In genomic region chr14:55618486-55619195, GRCm38 (mm10) we compare ENCODE assay signal across 8 mouse cellular contexts. TPM values are rescaled to one million over a fixed set of nuclear protein-coding genes. Genes with fewer than 3 reads are reported as not detected.
DNase-seq lines count a peak whose midpoint lies in the region; ATAC-seq and TF ChIP-seq lines count a peak whose summit lies in the region.

No protein-coding gene starts in this region.

- H3K4me1 ChIP-seq in embryonic facial prominence, embryonic 13.5 days = peaks cover 6% of the 10 kb centered on the region; the same call in 1 of the 2 replicates
- H3K4me1 ChIP-seq in intestine, postnatal 0 days (replicated peaks; ENCODE audit: control insufficient read depth, insufficient read depth, low read length) = 0 out of 2 replicates have a peak, but pooled peaks cover 4% of the 10 kb centered on the region
- 0 out of 2 replicates have a peak, but pooled peaks cover 4% of the 10 kb centered on the region for H3K4me1 ChIP-seq in neural tube, embryonic 13.5 days (replicated peaks)

- H3K27ac ChIP-seq in embryonic facial prominence, embryonic 13.5 days = no peak overlapping the region
- H3K27ac ChIP-seq in intestine, postnatal 0 days (ENCODE audit: low read depth, low read length) = no peak overlapping the region
- H3K27ac ChIP-seq in neural tube, embryonic 13.5 days (replicated peaks) = peak overlapping the region; percentile 30; the same call in 1 of the 2 replicates

- H3K9ac ChIP-seq in embryonic facial prominence, embryonic 13.5 days = peak overlapping the region; percentile 46; the same call in 1 of the 2 replicates
- peak overlapping the region; percentile 40 for H3K9ac ChIP-seq in intestine, postnatal 0 days (ENCODE audit: low read depth, low read length)
- H3K9ac ChIP-seq in neural tube, embryonic 13.5 days = peak overlapping the region; percentile 57

- H3K27me3 ChIP-seq in embryonic facial prominence, embryonic 13.5 days = no peaks in the 10 kb centered on the region
- H3K27me3 ChIP-seq in intestine, postnatal 0 days (replicated peaks; ENCODE audit: control insufficient read depth, insufficient read depth, low read length) = no peaks in the 10 kb centered on the region
- H3K27me3 ChIP-seq in neural tube, embryonic 13.5 days = no peaks in the 10 kb centered on the region

- H3K36me3 ChIP-seq in embryonic facial prominence, embryonic 13.5 days = peaks cover under 1% of the 10 kb centered on the region; the same call in 1 of the 2 replicates
- peaks cover 2% of the 10 kb centered on the region; the same call in 1 of the 2 replicates for H3K36me3 ChIP-seq in intestine, postnatal 0 days (ENCODE audit: control insufficient read depth, insufficient read depth)
- 0 out of 2 replicates have a peak, but pooled peaks cover 4% of the 10 kb centered on the region for H3K36me3 ChIP-seq in neural tube, embryonic 13.5 days

- DNase-seq in spleen, postnatal 10 days (ENCODE audit: low spot score in 2 of 2) = peak; percentile 35 to 40
- DNase-seq in spleen, postnatal 14 days (ENCODE audit: low spot score in 2 of 2) = no peak
- no peak for DNase-seq in layer of hippocampus, adult 11-12 months (ENCODE audit: low spot score)
- no peak for DNase-seq in urinary bladder, postnatal 14 days (ENCODE audit: low spot score)

- no peak for ATAC-seq in embryonic facial prominence, embryonic 13.5 days (ENCODE audit: insufficient number of reproducible peaks, insufficient read depth, low FRiP score, low TSS enrichment, low read depth)
- no peak for ATAC-seq in intestine, postnatal 0 days
- ATAC-seq in neural tube, embryonic 13.5 days (ENCODE audit: low read depth) = peak; percentile 76; the same call in 1 of the 2 replicates
- no peak for ATAC-seq in inflammation-experienced regulatory T-cells, adult 6 months

- H3K9me3 ChIP-seq in embryonic facial prominence, embryonic 13.5 days = no peaks in the 10 kb centered on the region
- no peaks in the 10 kb centered on the region for H3K9me3 ChIP-seq in intestine, postnatal 0 days (ENCODE audit: control insufficient read depth)
- H3K9me3 ChIP-seq in neural tube, embryonic 13.5 days = no peaks in the 10 kb centered on the region

- TF ChIP-seq CTCF in intestine, postnatal 0 days (IDR thresholded peaks at IDR 0.05; ENCODE audit: low read depth) = no peak

- H3K4me3 ChIP-seq in embryonic facial prominence, embryonic 13.5 days = peak overlapping the region; percentile 11
- H3K4me3 ChIP-seq in intestine, postnatal 0 days (ENCODE audit: low read depth, low read length) = peak overlapping the region; percentile 34
- H3K4me3 ChIP-seq in neural tube, embryonic 13.5 days = peak overlapping the region; percentile 36

- 41% methylated on average over 22 of the region's 22 CpGs for WGBS in embryonic facial prominence, embryonic 13.5 days
- 26% methylated on average over 22 of the region's 22 CpGs for WGBS in intestine, postnatal 0 days
- WGBS in neural tube, embryonic 13.5 days = 57% methylated on average over 22 of the region's 22 CpGs

- H3K4me2 ChIP-seq in embryonic facial prominence, embryonic 13.5 days = peak overlapping the region; percentile 44
- peak overlapping the region; percentile 59 for H3K4me2 ChIP-seq in intestine, postnatal 0 days (replicated peaks; ENCODE audit: low read depth)
- peak overlapping the region; percentile 44 for H3K4me2 ChIP-seq in neural tube, embryonic 13.5 days

RNA-seq across cellular contexts. Expression of gene Rec8, which starts 0.8 kb away (rescaled TPM):
- polyA plus RNA-seq in embryonic facial prominence, embryonic 13.5 days (2015; fragmentation: Nextera tagmentation; extraction: Ambion mirVana) = 2.0 and 2.8 TPM in 2 replicates
- polyA plus RNA-seq in intestine, postnatal 0 days (2015; fragmentation: Nextera tagmentation; extraction: Ambion mirVana) = 29.8 and 30.1 TPM in 2 replicates
- polyA plus RNA-seq in neural tube, embryonic 13.5 days (2015; fragmentation: Nextera tagmentation; extraction: Ambion mirVana) = 17.4 and 17.6 TPM in 2 replicates
- 1 to 10 TPM in 2 of 3 experiments, not detected in 1; 2.7 to 4.0 TPM for polyA plus RNA-seq in inflammation-experienced regulatory T-cells, adult 6 months (2017; shearing (Covaris generic))

RNA-seq across cellular contexts. Expression of gene Irf9, which starts 15.3 kb away (rescaled TPM):
- 10.5 and 12.3 TPM in 2 replicates for polyA plus RNA-seq in embryonic facial prominence, embryonic 13.5 days (2015; fragmentation: Nextera tagmentation; extraction: Ambion mirVana)
- 44.7 and 46.9 TPM in 2 replicates for polyA plus RNA-seq in intestine, postnatal 0 days (2015; fragmentation: Nextera tagmentation; extraction: Ambion mirVana)
- 9.8 and 10.4 TPM in 2 replicates for polyA plus RNA-seq in neural tube, embryonic 13.5 days (2015; fragmentation: Nextera tagmentation; extraction: Ambion mirVana)
- 100 to 1,000 TPM; 120 to 174 (median 141) TPM for polyA plus RNA-seq in inflammation-experienced regulatory T-cells, adult 6 months (2017; shearing (Covaris generic))

RNA-seq across cellular contexts. Expression of gene Ipo4, which starts 17.1 kb away (rescaled TPM):
- polyA plus RNA-seq in embryonic facial prominence, embryonic 13.5 days (2015; fragmentation: Nextera tagmentation; extraction: Ambion mirVana) = 95.1 and 111 TPM in 2 replicates
- 28.0 and 29.8 TPM in 2 replicates for polyA plus RNA-seq in intestine, postnatal 0 days (2015; fragmentation: Nextera tagmentation; extraction: Ambion mirVana)
- polyA plus RNA-seq in neural tube, embryonic 13.5 days (2015; fragmentation: Nextera tagmentation; extraction: Ambion mirVana) = 81.6 and 84.5 TPM in 2 replicates
- 10 to 100 TPM; 21.1 to 39.8 (median 36.3) TPM for polyA plus RNA-seq in inflammation-experienced regulatory T-cells, adult 6 months (2017; shearing (Covaris generic))

RNA-seq across cellular contexts. Expression of gene Gm49378, which starts 19.1 kb away (rescaled TPM):
- 1.7 and 1.8 TPM in 2 replicates for polyA plus RNA-seq in embryonic facial prominence, embryonic 13.5 days (2015; fragmentation: Nextera tagmentation; extraction: Ambion mirVana)
- polyA plus RNA-seq in intestine, postnatal 0 days (2015; fragmentation: Nextera tagmentation; extraction: Ambion mirVana) = 2.3 and 2.7 TPM in 2 replicates
- polyA plus RNA-seq in neural tube, embryonic 13.5 days (2015; fragmentation: Nextera tagmentation; extraction: Ambion mirVana) = 1.9 and 3.0 TPM in 2 replicates
- polyA plus RNA-seq in inflammation-experienced regulatory T-cells, adult 6 months (2017; shearing (Covaris generic)) = 1 to 10 TPM in 2 of 3 experiments, under 1 TPM in 1; 0.44 to 2.8 (median 2.5) TPM

RNA-seq across cellular contexts. Expression of gene Tm9sf1, which starts 25.0 kb away (rescaled TPM):
- 106 and 117 TPM in 2 replicates for polyA plus RNA-seq in embryonic facial prominence, embryonic 13.5 days (2015; fragmentation: Nextera tagmentation; extraction: Ambion mirVana)
- 94.6 and 95.9 TPM in 2 replicates for polyA plus RNA-seq in intestine, postnatal 0 days (2015; fragmentation: Nextera tagmentation; extraction: Ambion mirVana)
- polyA plus RNA-seq in neural tube, embryonic 13.5 days (2015; fragmentation: Nextera tagmentation; extraction: Ambion mirVana) = 60.0 and 61.2 TPM in 2 replicates
- polyA plus RNA-seq in inflammation-experienced regulatory T-cells, adult 6 months (2017; shearing (Covaris generic)) = 10 to 100 TPM; 36.3 to 45.0 (median 39.3) TPM

Comparison
In these comparisons a context has a peak if more than half of its experiments do, and no peak if none do; other contexts are left out.
1. DNase-seq: peak in spleen, postnatal 10 days (2 of 2); none in spleen, postnatal 14 days (0 of 2), layer of hippocampus, adult 11-12 months (single experiment) and urinary bladder, postnatal 14 days (single experiment).
2. Peak in every context shown above with its lines, with median percentiles within 50 percentile points of each other: H3K4me2 ChIP-seq, H3K4me3 ChIP-seq and H3K9ac ChIP-seq.